Mouse (Mus musculus) gastrocnemius, adult 2 months (tissue): ENCODE measurements around the gene Ube2s. TPM values are rescaled to one million over a fixed set of nuclear protein-coding genes. Genes with fewer than 3 reads are reported as not detected.
A peak's percentile ranks its signal among the peaks of the same experiment; 100 is the strongest.
"Not testable (repeated sequence)": the region's sequence is repeated elsewhere in the genome, so short reads cannot be mapped to it uniquely, and the experiment has no call there.

ENCODE experiments used
- DNase-seq: peaks from one replicate; pipeline ENCODE4 v3.0.0; 2022
- H3K27ac ChIP-seq: fragments of 200-600 bp; 2 replicates; pipeline ENCODE4 v1.8.1; 2022; ENCODE audit warnings: mild to moderate bottlenecking
- H3K4me3 ChIP-seq: fragments of 200-600 bp; 2 replicates; pipeline ENCODE4 v1.8.1; 2022; ENCODE audit warnings: mild to moderate bottlenecking, moderate library complexity
- CTCF ChIP-seq: fragments of 200-600 bp; IDR thresholded peaks from 2 replicates; pipeline ENCODE4 v1.8.1; 2022; ENCODE audit warnings: antibody characterized with exemption, mild to moderate bottlenecking, moderate library complexity
- intact Hi-C: fragments of 180-260 bp; cut with DNase I; formaldehyde crosslinking; loops from one replicate; pipeline ENCODE4 v1.15.1; 2025
- total RNA-seq, 2 experiments: library from RNA; stranded (reverse); gene quantifications; 2 replicates each; pipeline ENCODE4 v1.2.3; 2021

Ube2s gene
- total RNA-seq, 2 experiments from 2014 or later, result 76.4 to 82.7 TPM

DNA sequence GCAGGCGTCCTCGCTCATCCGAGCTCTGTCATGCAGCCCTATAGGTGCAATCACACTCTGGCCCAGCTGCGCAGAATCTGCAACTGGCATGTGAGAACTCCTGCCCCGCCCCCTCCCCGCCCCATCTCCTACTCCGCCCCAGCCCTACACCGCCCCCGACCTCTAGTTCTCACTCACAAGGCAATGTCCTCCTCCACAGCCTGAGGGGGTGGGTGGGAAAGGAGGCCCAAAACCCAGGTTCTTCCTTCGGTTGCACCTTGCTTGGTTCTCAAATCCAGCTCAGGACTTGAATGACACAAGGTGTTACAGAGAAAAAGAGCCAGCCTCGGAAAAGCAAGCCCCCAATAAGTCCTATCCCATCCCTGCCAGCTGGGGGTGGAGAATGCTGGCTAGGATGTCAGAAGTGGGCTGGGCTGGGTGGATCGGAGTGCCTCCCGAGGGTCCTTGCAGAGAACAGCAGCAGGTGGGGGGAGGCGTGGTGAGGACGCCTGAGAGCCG, 30.3 kb upstream of the Ube2s start:
- peak overlapping the region; percentile 26 for H3K4me3 ChIP-seq
- intact Hi-C loops, result no loop called here

GRCm38 (mm10) chr7:4842077-4842476, 29.7 kb upstream of the Ube2s start:
- intact Hi-C loops, result no loop called here
- no peak for TF ChIP-seq CTCF
- DNase-seq, result no peak
- Histone ChIP-seq H3K27ac (no peak overlapping the region), H3K4me3 (no peak overlapping the region)

More for the DNA sequence above, 30.3 kb upstream of the Ube2s start:
- no peak overlapping the region for H3K27ac ChIP-seq
- no peak for DNase-seq
- no peak for TF ChIP-seq CTCF

- no peak for DNase-seq
- intact Hi-C loops, result no loop called here
- Histone ChIP-seq H3K4me3 (no peak overlapping the region), H3K27ac (no peak overlapping the region)
- no peak for TF ChIP-seq CTCF
Observed at GRCm38 (mm10) chr7:4837639-4838038, 25.2 kb upstream of the Ube2s start.

DNA sequence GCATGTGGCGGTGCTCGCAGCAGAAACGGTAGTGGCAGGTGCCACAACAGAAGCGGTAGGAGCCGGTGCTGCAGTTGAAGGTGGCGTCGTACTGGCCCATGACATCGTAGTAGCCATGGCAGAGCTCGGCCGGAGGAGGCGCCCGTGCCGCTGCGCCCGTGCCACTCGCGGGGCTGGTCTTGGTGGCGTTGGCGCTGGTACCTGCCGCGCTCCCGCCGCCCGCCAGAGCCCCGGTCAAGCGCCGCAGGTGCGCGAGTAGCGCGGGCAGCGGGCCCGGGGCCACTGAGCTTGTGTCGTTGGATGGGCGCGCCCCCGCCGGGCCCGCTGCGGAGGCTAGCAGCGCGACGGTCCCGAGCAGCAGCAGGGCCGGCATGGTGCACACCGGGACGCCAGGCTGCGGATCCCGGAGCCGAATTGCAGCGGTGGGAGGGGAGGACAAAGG, 24.0 kb upstream of the Ube2s start:
- Histone ChIP-seq H3K4me3 (peak overlapping the region; percentile 71), H3K27ac (no peak overlapping the region)
- DNase-seq, result peak; percentile 75
- TF ChIP-seq CTCF, result peak; percentile 64
- intact Hi-C loops, result no loop called here

DNA sequence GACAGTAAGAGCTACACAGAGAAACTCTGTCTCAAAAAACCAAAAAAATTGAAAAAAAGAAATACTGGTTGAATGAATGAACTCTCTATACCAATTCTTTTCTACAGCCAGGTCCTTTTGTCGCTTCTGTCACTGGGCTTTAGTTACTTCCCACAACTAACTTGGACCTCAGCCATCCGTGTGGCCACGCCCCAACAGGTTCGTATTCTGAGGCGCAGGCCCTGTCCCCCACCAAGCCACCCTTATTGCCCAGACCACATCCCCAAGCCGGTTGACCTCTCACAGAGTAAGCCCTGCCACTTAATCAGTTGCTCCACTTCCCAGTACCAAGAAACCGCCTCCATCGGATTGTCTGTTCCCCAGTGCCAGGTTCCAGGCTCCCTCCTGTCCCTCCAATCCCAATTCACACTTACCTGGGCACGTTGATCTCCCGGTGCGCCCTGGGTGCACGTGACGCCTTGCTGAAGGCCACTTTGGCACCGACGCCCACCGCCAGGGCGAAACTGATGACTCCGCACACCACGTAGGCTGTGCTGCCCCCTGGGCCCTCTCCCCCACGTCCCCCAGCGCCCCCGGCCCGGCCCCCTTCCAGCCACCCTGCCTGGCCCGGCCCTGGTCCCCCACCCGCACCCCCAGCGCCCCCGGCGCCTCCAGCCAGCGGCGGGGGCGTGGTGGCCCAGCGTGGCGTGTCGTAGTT, 23.4 kb upstream of the Ube2s start:
- intact Hi-C loops, result no loop called here
- peak overlapping the region; percentile 71 for H3K4me3 ChIP-seq
- H3K27ac ChIP-seq, result no peak overlapping the region
- no peak for TF ChIP-seq CTCF
- DNase-seq, result no peak

DNA sequence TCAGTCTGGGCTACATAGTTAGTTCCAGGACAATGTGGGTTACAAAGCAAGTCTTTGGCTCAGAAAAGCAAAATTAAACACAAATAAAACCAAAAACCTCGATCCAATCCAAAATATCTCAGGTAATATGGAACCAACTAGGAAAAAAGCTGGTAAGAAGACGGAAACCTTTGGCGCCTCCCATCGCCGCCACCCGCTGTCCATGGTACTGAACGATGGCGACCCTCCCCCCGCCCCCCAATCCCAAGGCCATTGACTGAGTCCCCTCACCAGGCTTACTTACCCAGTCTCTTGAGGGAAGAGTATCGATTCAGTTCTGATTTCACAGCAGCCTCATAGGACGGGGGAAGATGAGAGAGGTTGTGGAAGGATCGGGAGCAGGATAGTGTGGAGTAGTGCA, 18.1 kb upstream of the Ube2s start:
- intact Hi-C loops, result no loop called here
- Histone ChIP-seq H3K27ac (no peak overlapping the region), H3K4me3 (no peak overlapping the region)
- DNase-seq, result no peak
- no peak for TF ChIP-seq CTCF

GRCm38 (mm10) chr7:4825365-4825764, 13.0 kb upstream of the Ube2s start:
- H3K27ac ChIP-seq, result no peak overlapping the region
- H3K4me3 ChIP-seq, result no peak overlapping the region
- intact Hi-C loops, result no loop called here
- no peak for TF ChIP-seq CTCF
- DNase-seq, result no peak

- intact Hi-C loops, result no loop called here
- Histone ChIP-seq H3K4me3 (no peak overlapping the region), H3K27ac (no peak overlapping the region)
- no peak for TF ChIP-seq CTCF
- no peak for DNase-seq
Observed at GRCm38 (mm10) chr7:4822162-4822907, 9.9 kb upstream of the Ube2s start.

GRCm38 (mm10) chr7:4821690-4822089, 9.3 kb upstream of the Ube2s start:
- no peak for TF ChIP-seq CTCF
- DNase-seq, result no peak
- H3K27ac ChIP-seq, result no peak overlapping the region
- H3K4me3 ChIP-seq, result no peak overlapping the region
- intact Hi-C loops, result no loop called here

DNA sequence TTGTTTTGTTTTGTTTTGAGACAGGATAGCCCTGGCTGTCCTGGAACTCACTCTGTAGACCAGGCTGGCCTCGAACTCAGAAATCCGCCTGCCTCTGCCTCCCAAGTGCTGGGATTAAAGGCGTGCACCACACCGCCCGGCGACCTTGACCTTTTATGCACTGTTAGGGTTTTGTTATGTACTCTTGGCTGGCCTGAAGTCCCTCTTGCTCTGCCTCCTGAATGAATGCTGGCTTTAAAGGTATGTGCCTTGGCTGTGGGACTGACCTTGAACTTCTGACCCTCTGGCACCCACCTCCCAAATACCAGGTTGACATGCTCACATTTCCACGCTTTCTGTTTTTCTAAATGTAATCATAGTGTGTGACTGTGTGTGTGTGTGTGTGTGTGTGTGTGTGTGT, 8.5 kb upstream of the Ube2s start:
- DNase-seq, intact Hi-C loops, H3K27ac ChIP-seq, H3K4me3 ChIP-seq: not testable (repeated sequence)

DNA sequence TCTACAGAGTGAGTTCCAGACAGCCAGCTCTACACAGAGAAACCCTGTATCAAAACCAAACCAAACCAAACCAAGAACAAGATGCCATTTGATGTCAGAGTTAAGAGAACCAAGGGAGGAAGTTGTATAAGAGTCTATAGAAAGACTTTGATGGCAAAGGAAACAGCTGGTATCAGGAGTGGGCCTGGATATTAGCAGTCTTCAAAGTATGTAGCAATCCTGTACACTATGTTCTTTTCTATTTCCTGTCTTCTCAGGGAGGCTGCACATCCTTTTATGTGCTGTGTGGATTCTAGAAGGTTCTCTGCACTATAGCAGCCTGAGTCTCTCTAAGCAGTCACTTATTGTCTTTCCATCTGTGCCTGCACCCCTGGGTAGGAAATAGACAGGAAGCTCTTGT, 4.2 kb upstream of the Ube2s start:
- intact Hi-C loops, result no loop called here
- DNase-seq, result no peak
- no peak for TF ChIP-seq CTCF
- Histone ChIP-seq H3K27ac (no peak overlapping the region), H3K4me3 (no peak overlapping the region)

GRCm38 (mm10) chr7:4813105-4813791, 858 bp upstream of the Ube2s start:
- intact Hi-C loops, result loop anchor here (2.0 to 5.0 kb wide), 3 partner anchors 20 to 129 kb away; partner anchors contain the start of genes Rpl28 and Zfp628
- peak overlapping the region; percentile 100 for H3K27ac ChIP-seq
- no peak for DNase-seq
- H3K4me3 ChIP-seq, result peak overlapping the region; percentile 98
- TF ChIP-seq CTCF, result no peak

DNA sequence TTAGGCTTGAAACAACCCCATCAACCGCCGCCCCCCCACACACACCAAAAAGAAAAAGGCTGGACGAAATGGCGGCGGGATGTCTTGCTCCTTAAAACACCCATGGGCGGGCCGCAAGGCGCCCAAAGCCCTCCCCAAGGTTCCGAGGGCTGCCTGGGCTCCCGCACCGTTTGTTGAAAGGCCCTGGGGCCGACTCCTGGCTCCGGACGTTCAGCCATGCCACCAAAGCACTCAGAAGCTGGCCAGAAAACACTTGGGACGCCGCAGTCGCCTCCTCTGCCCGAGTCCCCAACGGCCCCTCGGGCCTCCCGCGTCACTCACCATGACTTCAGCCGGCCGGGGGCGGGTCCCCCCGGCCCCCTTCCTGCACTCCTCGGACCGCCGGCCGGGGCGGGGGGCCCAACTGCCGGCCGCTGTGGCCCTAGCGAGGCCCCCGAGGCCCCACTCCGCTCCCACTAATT, 518 bp downstream of the Ube2s start:
- Histone ChIP-seq H3K4me3 (peak overlapping the region; percentile 98), H3K27ac (peak overlapping the region; percentile 100)
- intact Hi-C loops, result loop anchor here (2.0 to 5.0 kb wide), 3 partner anchors 19 to 130 kb away; partner anchors contain the start of genes Rpl28 and Zfp628
- no peak for TF ChIP-seq CTCF
- DNase-seq, result peak; percentile 62

DNA sequence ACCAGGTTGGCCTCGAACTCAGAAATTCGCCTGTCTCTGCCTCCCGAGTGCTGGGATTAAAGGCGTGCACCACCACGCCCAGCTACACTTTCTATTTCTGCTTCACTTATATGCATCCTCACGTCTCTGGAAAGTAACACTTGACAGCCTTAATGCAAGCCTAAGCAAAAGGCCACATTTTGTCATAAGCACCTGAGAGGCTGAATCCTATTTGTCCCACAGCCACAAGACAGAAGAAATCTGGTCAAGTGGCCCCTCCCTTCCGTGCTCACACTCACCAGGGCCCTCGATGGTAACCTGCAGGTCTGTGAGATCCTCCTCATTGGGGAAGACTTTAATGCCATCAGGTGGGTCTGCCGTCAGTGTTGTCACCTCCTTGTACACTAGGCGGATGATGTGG, 1.3 kb downstream of the Ube2s start:
- H3K4me3 ChIP-seq, result peak overlapping the region; percentile 98
- not testable (repeated sequence) for DNase-seq
- peak overlapping the region; percentile 100 for H3K27ac ChIP-seq
- intact Hi-C loops, result loop anchor here (5.0 kb wide), 2 partner anchors 106 to 131 kb away; partner anchors contain the start of gene Zfp628
